Mouse (Mus musculus): Measurements from ENCODE around the gene Calm3. TPM values are rescaled to one million over a fixed set of nuclear protein-coding genes. Genes with fewer than 3 reads are reported as not detected.

Gene Calm3
- polyA plus RNA-seq, 1 experiment from 2014 or later = 237 TPM

- POLR2A ChIA-PET = interaction anchor here (0.6 to 0.7 kb wide), 2 partner anchors 17 to 19 kb away, joined by 3 read pairs; no protein-coding TSS in a partner anchor
- no peak for DNase-seq (ENCODE audit: low read depth, low spot score)
These were observed 18.4 kb downstream of the Calm3 start for GRCm38 (mm10) chr7:16905491-16906021.

GRCm38 (mm10) chr7:16904120-16904675 is 19.7 kb downstream of the Calm3 start:
- H3K27me3 ChIP-seq = peaks cover 3% of the 10 kb centered on the region
- TF ChIP-seq CTCF (IDR thresholded peaks at IDR 0.05) = no peak
- no peak for ATAC-seq
- DNase-seq (ENCODE audit: low read depth, low spot score) = no peak
- CTCF ChIA-PET = interaction anchor here (1.3 kb wide), 1 partner anchor 9 kb away, joined by 4 read pairs; no protein-coding TSS in a partner anchor
- in situ Hi-C loops (cut with MboI; ENCODE audit: low pct_unique_long_range_greater_than_20kb) = no loop called here
- POLR2A ChIA-PET = no interaction called here

More at GRCm38 (mm10) chr7:16905491-16906021, 18.4 kb downstream of the Calm3 start:
- H3K27me3 ChIP-seq = peaks cover 3% of the 10 kb centered on the region
- ATAC-seq = no peak
- TF ChIP-seq CTCF (IDR thresholded peaks at IDR 0.05) = no peak
- CTCF ChIA-PET = no interaction called here
- in situ Hi-C loops (cut with MboI; ENCODE audit: low pct_unique_long_range_greater_than_20kb) = no loop called here

GRCm38 (mm10) chr7:16903439-16903955 is 20.4 kb downstream of the Calm3 start:
- CTCF ChIA-PET = interaction anchor here (0.9 to 1.3 kb wide), 2 partner anchors 8 to 10 kb away, joined by 3 to 4 read pairs; no protein-coding TSS in a partner anchor
- DNase-seq (ENCODE audit: low read depth, low spot score) (no peak), ATAC-seq (no peak)
- POLR2A ChIA-PET = no interaction called here
- in situ Hi-C loops (cut with MboI; ENCODE audit: low pct_unique_long_range_greater_than_20kb) = no loop called here
- H3K27me3 ChIP-seq = peaks cover 3% of the 10 kb centered on the region
- TF ChIP-seq CTCF (IDR thresholded peaks at IDR 0.05) = no peak

GRCm38 (mm10) chr7:16900526-16900925 is 23.4 kb downstream of the Calm3 start:
- in situ Hi-C loops (cut with MboI; ENCODE audit: low pct_unique_long_range_greater_than_20kb) = no loop called here
- DNase-seq (ENCODE audit: low read depth, low spot score) (no peak), ATAC-seq (no peak)
- no peak for TF ChIP-seq CTCF (IDR thresholded peaks at IDR 0.05)
- POLR2A ChIA-PET = no interaction called here
- CTCF ChIA-PET = interaction anchor here (0.7 to 2.4 kb wide), 4 partner anchors 14 to 26 kb away, joined by 3 to 12 read pairs (median 4); no protein-coding TSS in a partner anchor
- peaks cover 3% of the 10 kb centered on the region for H3K27me3 ChIP-seq

GRCm38 (mm10) chr7:16895511-16895910 is 28.4 kb downstream of the Calm3 start:
- DNase-seq (ENCODE audit: low read depth, low spot score) = no peak
- no peak for TF ChIP-seq CTCF (IDR thresholded peaks at IDR 0.05)
- ChIA-PET CTCF (interaction anchor here (0.9 to 2.8 kb wide), 8 partner anchors 8 to 35 kb away, joined by 3 to 11 read pairs (median 4); partner anchors contain the start of gene Dact3), POLR2A (interaction anchor here (1.5 kb wide), 1 partner anchor 18 kb away, joined by 3 read pairs; no protein-coding TSS in a partner anchor)
- in situ Hi-C loops (cut with MboI; ENCODE audit: low pct_unique_long_range_greater_than_20kb) = no loop called here
- H3K27me3 ChIP-seq = peaks cover 8% of the 10 kb centered on the region
- ATAC-seq = no peak

- in situ Hi-C loops (cut with MboI; ENCODE audit: low pct_unique_long_range_greater_than_20kb) = no loop called here
- peaks cover 8% of the 10 kb centered on the region for H3K27me3 ChIP-seq
- peak; percentile 88 for TF ChIP-seq CTCF (IDR thresholded peaks at IDR 0.05)
- POLR2A ChIA-PET = interaction anchor here (1.5 kb wide), 1 partner anchor 18 kb away, joined by 3 read pairs; no protein-coding TSS in a partner anchor
- DNase-seq (ENCODE audit: low read depth, low spot score) (no peak), ATAC-seq (peak; percentile 48)
- CTCF ChIA-PET = interaction anchor here (0.9 to 2.8 kb wide), 8 partner anchors 8 to 35 kb away, joined by 3 to 11 read pairs (median 4); partner anchors contain the start of gene Dact3
These were observed 28.9 kb downstream of the Calm3 start for GRCm38 (mm10) chr7:16895000-16895399.

GRCm38 (mm10) chr7:16894279-16894678 is 29.6 kb downstream of the Calm3 start:
- TF ChIP-seq CTCF (IDR thresholded peaks at IDR 0.05) = no peak
- ATAC-seq = no peak
- CTCF ChIA-PET = interaction anchor here (1.3 to 2.8 kb wide), 4 partner anchors 19 to 34 kb away, joined by 3 to 11 read pairs (median 10); partner anchors contain the start of gene Dact3
- in situ Hi-C loops (cut with MboI; ENCODE audit: low pct_unique_long_range_greater_than_20kb) = no loop called here
- no peak for DNase-seq (ENCODE audit: low read depth, low spot score)
- H3K27me3 ChIP-seq = peaks cover 8% of the 10 kb centered on the region
- POLR2A ChIA-PET = no interaction called here

GRCm38 (mm10) chr7:16893612-16894011 is 30.3 kb downstream of the Calm3 start:
- POLR2A ChIA-PET = no interaction called here
- DNase-seq (ENCODE audit: low read depth, low spot score) (no peak), ATAC-seq (no peak)
- peaks cover 8% of the 10 kb centered on the region for H3K27me3 ChIP-seq
- CTCF ChIA-PET = interaction anchor here (2.7 to 2.8 kb wide), 2 partner anchors 19 to 26 kb away, joined by 10 to 11 read pairs; partner anchors contain the start of gene Dact3
- in situ Hi-C loops (cut with MboI; ENCODE audit: low pct_unique_long_range_greater_than_20kb) = no loop called here
- no peak for TF ChIP-seq CTCF (IDR thresholded peaks at IDR 0.05)

GRCm38 (mm10) chr7:16892352-16892730 is 31.6 kb downstream of the Calm3 start:
- in situ Hi-C loops (cut with MboI; ENCODE audit: low pct_unique_long_range_greater_than_20kb) = no loop called here
- H3K27me3 ChIP-seq = peaks cover 8% of the 10 kb centered on the region
- ATAC-seq = no peak
- DNase-seq (ENCODE audit: low read depth, low spot score) = no peak
- ChIA-PET CTCF (interaction anchor here (0.8 to 1.6 kb wide), 6 partner anchors 9 to 28 kb away, joined by 4 to 17 read pairs (median 5); partner anchors contain the start of gene Dact3), POLR2A (no interaction called here)
- TF ChIP-seq CTCF (IDR thresholded peaks at IDR 0.05) = no peak

GRCm38 (mm10) chr7:16891641-16892351 is 32.1 kb downstream of the Calm3 start, which contains the start of gene Gng8:
Gene Gng8, plus strand, starts transcription at chr7:16891786.
- ChIA-PET POLR2A (no interaction called here), CTCF (interaction anchor here (0.8 to 1.6 kb wide), 6 partner anchors 8 to 28 kb away, joined by 4 to 17 read pairs (median 5); partner anchors contain the start of gene Dact3)
- ATAC-seq = peak; percentile 88
- peaks cover 8% of the 10 kb centered on the region for H3K27me3 ChIP-seq
- peak; percentile 95 for TF ChIP-seq CTCF (IDR thresholded peaks at IDR 0.05)
- peak; percentile 20 for DNase-seq (ENCODE audit: low read depth, low spot score)
- in situ Hi-C loops (cut with MboI; ENCODE audit: low pct_unique_long_range_greater_than_20kb) = no loop called here
